29 mouse cellular contexts compared by ENCODE assay signal in the genomic region with DNA sequence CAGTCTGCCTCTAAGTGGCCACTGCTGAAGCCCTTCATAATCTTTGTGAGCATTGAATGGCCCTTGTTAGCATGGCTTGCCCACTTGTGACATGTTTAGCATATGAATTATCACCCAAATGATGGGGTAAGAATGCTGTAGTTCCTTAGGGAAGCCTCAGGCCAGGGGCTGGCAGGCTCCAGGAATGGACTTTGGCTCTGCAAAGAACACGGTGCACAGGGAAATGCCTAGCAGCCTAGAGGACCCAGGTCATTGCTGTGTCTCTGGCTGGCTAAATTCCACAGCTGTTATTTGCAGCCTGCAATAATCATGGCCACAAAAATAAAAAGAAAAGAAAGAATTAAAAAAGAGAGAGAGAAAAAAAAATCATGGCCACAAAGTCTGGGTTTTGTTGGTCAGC. TPM values are rescaled to one million over a fixed set of nuclear protein-coding genes. Genes with fewer than 3 reads are reported as not detected.
DNase-seq lines count a peak whose midpoint lies in the region; ATAC-seq and TF ChIP-seq lines count a peak whose summit lies in the region.
"Had no signal": no experiment of that assay in that cellular context is flagged by ENCODE, and none has a peak within 500 bp of the region (broad histone marks: within the 10 kb centered on the region; RNA-seq: fewer than 3 reads in every experiment).

No protein-coding gene starts in this region.

- H3K4me2 ChIP-seq in kidney, embryonic 16.5 days (replicated peaks; ENCODE audit: low read depth, low read length): no peak overlapping the region
- no peak overlapping the region for H3K4me2 ChIP-seq in liver, postnatal 0 days (ENCODE audit: low read depth, low read length)
- H3K4me2 ChIP-seq in liver, embryonic 11.5 days: no peak overlapping the region
- H3K4me2 ChIP-seq: embryonic facial prominence, embryonic 15.5 days; forebrain, embryonic 12.5 days; limb, embryonic 15.5 days; midbrain, embryonic 13.5 days; neural tube, embryonic 13.5 days; stomach, embryonic 15.5 days had no signal

- WGBS in kidney, embryonic 16.5 days: 65% methylated on average over 1 of the region's 1 CpGs
- 38% methylated on average over 1 of the region's 1 CpGs for WGBS in liver, postnatal 0 days (ENCODE audit: insufficient replicate concordance)
- 66% methylated on average over 1 of the region's 1 CpGs for WGBS in liver, embryonic 11.5 days

- peak; percentile 75 for DNase-seq in kidney, adult 11 months
- peak; percentile 23 for DNase-seq in liver, postnatal 0 days
- no peak for DNase-seq in liver, embryonic 11.5 days (ENCODE audit: low spot score)
- DNase-seq in kidney, postnatal 10 days: peak; percentile 51
- peak; percentile 78 to 84 for DNase-seq in kidney, postnatal 36 days
- DNase-seq in embryo, embryonic 9.5 days (ENCODE audit: extremely low spot score): no peak
- DNase-seq: B cell, adult 2 months; cerebellum, adult 18-20 months; cerebellum, postnatal 14 days; forebrain, postnatal 0 days; gastrocnemius, postnatal 14 days; heart, postnatal 14 days; layer of hippocampus, adult 9-11 months; lung, adult 2 months; lung, postnatal 10 days; thymus, adult 18-20 months; thymus, postnatal 25 days had no signal

- H3K4me3 ChIP-seq in kidney, embryonic 16.5 days (ENCODE audit: low read length): no peak overlapping the region
- H3K4me3 ChIP-seq in liver, postnatal 0 days (ENCODE audit: low read depth, low read length): no peak overlapping the region
- no peak overlapping the region for H3K4me3 ChIP-seq in liver, embryonic 11.5 days (ENCODE audit: low read depth, low read length)
- H3K4me3 ChIP-seq: embryonic facial prominence, embryonic 10.5 days; embryonic facial prominence, embryonic 15.5 days; forebrain, embryonic 12.5 days; hindbrain, embryonic 10.5 days; limb, embryonic 10.5 days; limb, embryonic 15.5 days; midbrain, embryonic 13.5 days; neural tube, embryonic 13.5 days; stomach, embryonic 15.5 days had no signal

- no peaks in the 10 kb centered on the region for H3K36me3 ChIP-seq in kidney, embryonic 16.5 days (ENCODE audit: insufficient read depth, low read length)
- H3K36me3 ChIP-seq in liver, postnatal 0 days (replicated peaks; ENCODE audit: insufficient read depth, low read length): no peaks in the 10 kb centered on the region
- no peaks in the 10 kb centered on the region for H3K36me3 ChIP-seq in liver, embryonic 11.5 days (ENCODE audit: control insufficient read depth, insufficient read depth, low read length)
- H3K36me3 ChIP-seq: embryonic facial prominence, embryonic 10.5 days; embryonic facial prominence, embryonic 15.5 days; forebrain, embryonic 12.5 days; hindbrain, embryonic 10.5 days; limb, embryonic 10.5 days; limb, embryonic 15.5 days; midbrain, embryonic 13.5 days; neural tube, embryonic 13.5 days; stomach, embryonic 15.5 days had no signal

- no peak overlapping the region for H3K9ac ChIP-seq in kidney, embryonic 16.5 days (replicated peaks; ENCODE audit: low read length)
- H3K9ac ChIP-seq in liver, postnatal 0 days (replicated peaks): no peak overlapping the region
- no peak overlapping the region for H3K9ac ChIP-seq in liver, embryonic 11.5 days (ENCODE audit: low read depth, low read length)
- H3K9ac ChIP-seq: embryonic facial prominence, embryonic 15.5 days; forebrain, embryonic 12.5 days; forebrain, postnatal 0 days; limb, embryonic 15.5 days; midbrain, embryonic 13.5 days; neural tube, embryonic 13.5 days; stomach, embryonic 15.5 days had no signal

- H3K27me3 ChIP-seq in kidney, embryonic 16.5 days (ENCODE audit: insufficient read depth, low read length): no peaks in the 10 kb centered on the region
- H3K27me3 ChIP-seq in liver, postnatal 0 days (ENCODE audit: insufficient read depth, low read length): no peaks in the 10 kb centered on the region
- no peaks in the 10 kb centered on the region for H3K27me3 ChIP-seq in liver, embryonic 11.5 days (replicated peaks; ENCODE audit: control insufficient read depth, insufficient read depth, low read length)
- H3K27me3 ChIP-seq: embryonic facial prominence, embryonic 15.5 days; forebrain, embryonic 12.5 days; limb, embryonic 15.5 days; midbrain, embryonic 13.5 days; neural tube, embryonic 13.5 days; stomach, embryonic 15.5 days had no signal

- no peak for TF ChIP-seq CTCF in liver, postnatal 0 days (IDR thresholded peaks at IDR 0.05; ENCODE audit: low read depth)

- H3K9me3 ChIP-seq in kidney, embryonic 16.5 days (ENCODE audit: low read length): no peaks in the 10 kb centered on the region
- no peaks in the 10 kb centered on the region for H3K9me3 ChIP-seq in liver, postnatal 0 days (ENCODE audit: low read length)
- H3K9me3 ChIP-seq in liver, embryonic 11.5 days (ENCODE audit: control insufficient read depth, low read length): no peaks in the 10 kb centered on the region
- H3K9me3 ChIP-seq: embryonic facial prominence, embryonic 10.5 days; embryonic facial prominence, embryonic 15.5 days; forebrain, embryonic 12.5 days; hindbrain, embryonic 10.5 days; limb, embryonic 10.5 days; limb, embryonic 15.5 days; midbrain, embryonic 13.5 days; neural tube, embryonic 13.5 days; stomach, embryonic 15.5 days had no signal

- H3K4me1 ChIP-seq in kidney, embryonic 16.5 days (ENCODE audit: insufficient read depth, low read length): no peaks in the 10 kb centered on the region
- no peaks in the 10 kb centered on the region for H3K4me1 ChIP-seq in liver, postnatal 0 days (ENCODE audit: insufficient read depth)
- H3K4me1 ChIP-seq in liver, embryonic 11.5 days (replicated peaks; ENCODE audit: control insufficient read depth, insufficient read depth, low read length): no peaks in the 10 kb centered on the region
- H3K4me1 ChIP-seq: embryonic facial prominence, embryonic 10.5 days; embryonic facial prominence, embryonic 15.5 days; hindbrain, embryonic 10.5 days; limb, embryonic 10.5 days; limb, embryonic 15.5 days; midbrain, embryonic 13.5 days; neural tube, embryonic 13.5 days; stomach, embryonic 15.5 days had no signal

- TF ChIP-seq EP300 in liver, postnatal 0 days (IDR thresholded peaks at IDR 0.05; ENCODE audit: low read depth): no peak

- ATAC-seq in kidney, embryonic 16.5 days (ENCODE audit: low FRiP score, low TSS enrichment): no peak
- ATAC-seq in liver, postnatal 0 days: peak; percentile 77
- ATAC-seq in liver, embryonic 11.5 days (replicated peaks; ENCODE audit: low FRiP score): no peak
- ATAC-seq: forebrain, postnatal 0 days; hindbrain, embryonic 16.5 days; midbrain, embryonic 13.5 days had no signal

- no peak overlapping the region for H3K27ac ChIP-seq in kidney, embryonic 16.5 days (ENCODE audit: low read length)
- 0 out of 2 replicates have a peak overlapping the region, but pooled peaks have one; percentile 22 for H3K27ac ChIP-seq in liver, postnatal 0 days (ENCODE audit: low read depth)
- H3K27ac ChIP-seq in liver, embryonic 11.5 days (ENCODE audit: low read depth, low read length): no peak overlapping the region
- H3K27ac ChIP-seq: embryonic facial prominence, embryonic 10.5 days; embryonic facial prominence, embryonic 15.5 days; forebrain, embryonic 12.5 days; hindbrain, embryonic 10.5 days; limb, embryonic 10.5 days; limb, embryonic 15.5 days; macrophage; midbrain, embryonic 13.5 days; neural tube, embryonic 13.5 days; stomach, embryonic 15.5 days had no signal

RNA-seq across cellular contexts. Expression of a gene that starts 28.5 kb away (rescaled TPM):
- 49.7 TPM in 2 replicates for polyA plus RNA-seq in kidney, embryonic 16.5 days (2015; fragmentation: Nextera tagmentation; extraction: Ambion mirVana)
- polyA plus RNA-seq in liver, postnatal 0 days (2015; fragmentation: Nextera tagmentation; extraction: Ambion mirVana): 40.0 and 46.7 TPM in 2 replicates
- 4.2 and 4.6 TPM in 2 replicates for polyA plus RNA-seq in liver, embryonic 11.5 days (2014; fragmentation: Nextera tagmentation; extraction: Ambion mirVana)
- polyA plus RNA-seq: macrophage had no signal

RNA-seq across cellular contexts. Expression of a gene that starts 46.6 kb away (rescaled TPM):
- polyA plus RNA-seq in kidney, embryonic 16.5 days (2015; fragmentation: Nextera tagmentation; extraction: Ambion mirVana): 49.2 and 57.1 TPM in 2 replicates
- 11.4 and 14.2 TPM in 2 replicates for polyA plus RNA-seq in liver, postnatal 0 days (2015; fragmentation: Nextera tagmentation; extraction: Ambion mirVana)
- polyA plus RNA-seq in liver, embryonic 11.5 days (2014; fragmentation: Nextera tagmentation; extraction: Ambion mirVana): 77.9 and 81.9 TPM in 2 replicates

Comparison
In these comparisons a context has a peak if more than half of its experiments do, and no peak if none do; other contexts are left out.
1. DNase-seq: peak in kidney, adult 11 months (single experiment), liver, postnatal 0 days (single experiment), kidney, postnatal 10 days (single experiment) and kidney, postnatal 36 days (2 of 2); none in liver, embryonic 11.5 days (single experiment) and embryo, embryonic 9.5 days (single experiment).